Mouse (Mus musculus): ENCODE measurements around the gene Pltp.

DNA sequence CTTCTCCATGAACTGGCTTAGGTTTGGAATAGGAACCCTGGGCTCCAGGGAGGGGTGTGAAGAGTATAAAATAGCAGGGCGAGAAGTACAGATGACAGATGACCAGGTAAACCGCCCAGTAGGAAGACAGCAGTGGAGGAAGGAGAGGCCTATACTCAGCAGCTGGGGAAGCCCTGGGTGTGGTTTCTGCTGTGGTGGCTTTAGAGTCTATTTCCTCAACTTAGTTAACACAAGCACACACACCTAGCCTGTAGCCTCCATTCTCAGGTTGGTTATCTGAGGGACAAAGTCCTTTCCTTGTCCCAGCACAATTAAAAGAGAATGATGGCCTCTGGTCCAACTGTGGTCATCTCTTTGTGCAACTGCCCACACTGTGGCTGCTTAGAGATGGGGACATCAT is 32.4 kb upstream of the Pltp start:
- no peak for TF ChIP-seq EP300 (IDR thresholded peaks at IDR 0.05; ENCODE audit: low read depth)
- TF ChIP-seq CTCF (IDR thresholded peaks at IDR 0.05; ENCODE audit: low read depth), result no peak

All from liver, embryonic 14.5 days (tissue).